Mouse (Mus musculus) forebrain, embryonic 11.5 days (tissue): ENCODE results near the gene Ifitm6. TPM values are rescaled to one million over a fixed set of nuclear protein-coding genes. Genes with fewer than 3 reads are reported as not detected.

ENCODE experiments used
- ATAC-seq: fragments of 200-750 bp; cut with Nextera tagmentation; replicated peaks from 2 replicates; pipeline ENCODE4 v1.8.0; 2017; ENCODE audit warnings: moderate TSS enrichment; ENCODE audit not compliant: low FRiP score
- DNase-seq: peaks from one replicate; pipeline ENCODE4 v3.0.0-alpha.2; 2017; ENCODE audit warnings: low spot score
- H3K27ac ChIP-seq: fragments of 300-500 bp; sonication (generic); 2 replicates; pipeline ENCODE4 v1.5.1; 2014; ENCODE audit warnings: low read depth, low read length
- H3K27me3 ChIP-seq: fragments of 300-500 bp; sonication (generic); 2 replicates; pipeline ENCODE4 v1.6.1; 2014; ENCODE audit warnings: mild to moderate bottlenecking, low read length, mixed read lengths; ENCODE audit not compliant: control insufficient read depth, insufficient read depth
- H3K36me3 ChIP-seq: fragments of 300-500 bp; sonication (generic); 2 replicates; pipeline ENCODE4 v1.6.1; 2014; ENCODE audit warnings: mild to moderate bottlenecking, low read length, moderate library complexity, mixed read lengths; ENCODE audit not compliant: control insufficient read depth, insufficient read depth
- H3K4me1 ChIP-seq: fragments of 300-500 bp; sonication (generic); replicated peaks from 2 replicates; pipeline ENCODE4 v1.6.1; 2014; ENCODE audit warnings: low read length, mixed read lengths; ENCODE audit not compliant: control insufficient read depth, insufficient read depth
- H3K4me2 ChIP-seq: fragments of 300-500 bp; sonication (generic); 2 replicates; pipeline ENCODE4 v1.6.1; 2014; ENCODE audit warnings: low read depth, mild to moderate bottlenecking, low read length, moderate library complexity, mixed read lengths; ENCODE audit not compliant: severe bottlenecking
- H3K4me3 ChIP-seq: fragments of 300-500 bp; sonication (generic); 2 replicates; pipeline ENCODE4 v1.5.1; 2014; ENCODE audit warnings: low read depth, low read length
- H3K9ac ChIP-seq: fragments of 300-500 bp; sonication (generic); 2 replicates; pipeline ENCODE4 v1.6.1; 2014; ENCODE audit warnings: low read length
- H3K9me3 ChIP-seq: fragments of 300-500 bp; sonication (generic); 2 replicates; pipeline ENCODE4 v1.6.1; 2016; ENCODE audit warnings: low read length, mixed read lengths; ENCODE audit not compliant: control insufficient read depth
- WGBS: fragments of 180-500 bp; shearing (Covaris S2); extraction: QIAGEN DNeasy Blood & Tissue Kit; methylation state at CpG from one replicate; pipeline ENCODE4 v1.1.7; 2014; 5-methylcytosine and 5-hydroxymethylcytosine counted together
- polyA plus RNA-seq: library from polyadenylated mRNA; unstranded; fragments of >200 nt; fragmentation: Nextera tagmentation; extraction: Ambion mirVana; gene quantifications from 2 replicates; pipeline ENCODE4 v1.2.1, GENCODE M21; 2014

Gene Ifitm6
- polyA plus RNA-seq, 1 experiment from 2014 or later = not detected

GRCm38 (mm10) chr7:141024865-141025838 lies 7.4 kb upstream of the Ifitm6 start:
- Histone ChIP-seq H3K27ac (peak overlapping the region; percentile 81), H3K4me1 (peaks cover 9% of the 10 kb centered on the region; the same call in 1 of the 2 replicates), H3K9ac (peak overlapping the region; percentile 29; the same call in 1 of the 2 replicates), H3K4me2 (peak overlapping the region; percentile 26; the same call in 1 of the 2 replicates), H3K27me3 (no peaks in the 10 kb centered on the region), H3K9me3 (no peaks in the 10 kb centered on the region), H3K36me3 (no peaks in the 10 kb centered on the region), H3K4me3 (no peak overlapping the region)
- 26% methylated on average over 5 of the region's 6 CpGs for WGBS
- ATAC-seq (peak; percentile 86), DNase-seq (peak; percentile 84)

GRCm38 (mm10) chr7:141021489-141022449 lies 4.0 kb upstream of the Ifitm6 start:
- no peak for ATAC-seq
- H3K27me3 ChIP-seq = no peaks in the 10 kb centered on the region
- H3K9me3 ChIP-seq = no peaks in the 10 kb centered on the region
- no peak overlapping the region for H3K9ac ChIP-seq
- no peak for DNase-seq
- H3K4me3 ChIP-seq = no peak overlapping the region
- no peak overlapping the region for H3K4me2 ChIP-seq
- no peak overlapping the region for H3K27ac ChIP-seq
- WGBS = 88% methylated on average over 14 of the region's 14 CpGs
- peaks cover 9% of the 10 kb centered on the region; the same call in 1 of the 2 replicates for H3K4me1 ChIP-seq
- H3K36me3 ChIP-seq = no peaks in the 10 kb centered on the region

GRCm38 (mm10) chr7:141019028-141019427 lies 1.3 kb upstream of the Ifitm6 start:
- Histone ChIP-seq H3K36me3 (no peaks in the 10 kb centered on the region), H3K4me3 (no peak overlapping the region), H3K9ac (no peak overlapping the region), H3K27ac (no peak overlapping the region), H3K27me3 (no peaks in the 10 kb centered on the region), H3K4me1 (no peaks in the 10 kb centered on the region), H3K4me2 (no peak overlapping the region), H3K9me3 (no peaks in the 10 kb centered on the region)
- ATAC-seq (no peak), DNase-seq (no peak)
- WGBS = 93% methylated on average over 5 of the region's 5 CpGs

GRCm38 (mm10) chr7:141016707-141017697 lies 722 bp downstream of the Ifitm6 start:
- ATAC-seq = no peak
- 89% methylated on average over 10 of the region's 10 CpGs for WGBS
- DNase-seq = no peak

GRCm38 (mm10) chr7:141011238-141011770 lies 6.4 kb downstream of the Ifitm6 start:
- Histone ChIP-seq H3K27ac (no peak overlapping the region), H3K4me3 (no peak overlapping the region)
- no peak for ATAC-seq

More at GRCm38 (mm10) chr7:141016707-141017697, 722 bp downstream of the Ifitm6 start:
- Histone ChIP-seq H3K9ac (no peak overlapping the region), H3K4me1 (no peaks in the 10 kb centered on the region), H3K27me3 (no peaks in the 10 kb centered on the region), H3K27ac (no peak overlapping the region), H3K9me3 (no peaks in the 10 kb centered on the region), H3K4me3 (no peak overlapping the region), H3K36me3 (no peaks in the 10 kb centered on the region), H3K4me2 (no peak overlapping the region)

GRCm38 (mm10) chr7:141010593-141010992 lies 7.1 kb downstream of the Ifitm6 start, which contains the start of gene Ifitm3:
TSS of gene Ifitm3 (minus strand) at chr7:141010770.
- Histone ChIP-seq H3K4me1 (no peaks in the 10 kb centered on the region; the same call in 1 of the 2 replicates), H3K9me3 (no peaks in the 10 kb centered on the region), H3K4me3 (peak within 1 kb of the TSS; percentile 7; the same call in 1 of the 2 replicates), H3K27me3 (no peaks in the 10 kb centered on the region), H3K36me3 (no peaks in the 10 kb centered on the region), H3K27ac (no peak within 1 kb of the TSS), H3K9ac (no peak within 1 kb of the TSS), H3K4me2 (peak within 1 kb of the TSS; percentile 31; the same call in 1 of the 2 replicates)
- DNase-seq (no peak), ATAC-seq (no peak)
- WGBS = 34% methylated on average over 10 of the region's 10 CpGs

More at GRCm38 (mm10) chr7:141011238-141011770, 6.4 kb downstream of the Ifitm6 start:
- no peaks in the 10 kb centered on the region for H3K36me3 ChIP-seq
- DNase-seq = no peak
- no peaks in the 10 kb centered on the region for H3K9me3 ChIP-seq
- no peaks in the 10 kb centered on the region for H3K27me3 ChIP-seq
- no peak overlapping the region for H3K9ac ChIP-seq
- no peak overlapping the region for H3K4me2 ChIP-seq
- H3K4me1 ChIP-seq = no peaks in the 10 kb centered on the region; the same call in 1 of the 2 replicates
- WGBS = 94% methylated on average over 7 of the region's 7 CpGs

GRCm38 (mm10) chr7:141009665-141010064 lies 8.1 kb downstream of the Ifitm6 start:
- H3K27me3 ChIP-seq = no peaks in the 10 kb centered on the region
- no peak overlapping the region for H3K9ac ChIP-seq
- DNase-seq (no peak), ATAC-seq (no peak)
- H3K4me3 ChIP-seq = no peak overlapping the region
- H3K4me1 ChIP-seq = no peaks in the 10 kb centered on the region; the same call in 1 of the 2 replicates
- H3K36me3 ChIP-seq = no peaks in the 10 kb centered on the region
- no peak overlapping the region for H3K27ac ChIP-seq
- no peak overlapping the region for H3K4me2 ChIP-seq
- WGBS = 89% methylated on average over 9 of the region's 9 CpGs
- H3K9me3 ChIP-seq = no peaks in the 10 kb centered on the region
